Mouse (Mus musculus) midbrain, embryonic 16.5 days (tissue): ENCODE data around the gene Dpp8. TPM values are rescaled to one million over a fixed set of nuclear protein-coding genes. Genes with fewer than 3 reads are reported as not detected.

ENCODE experiments used
- ATAC-seq: fragments of 200-750 bp; cut with Nextera tagmentation; 2 replicates; pipeline ENCODE4 v1.8.0; 2017; ENCODE audit warnings: moderate TSS enrichment
- H3K27ac ChIP-seq: fragments of 300-500 bp; sonication (generic); 2 replicates; pipeline ENCODE4 v1.5.1; 2014; ENCODE audit warnings: mild to moderate bottlenecking, low read length, mixed read lengths
- H3K27me3 ChIP-seq: fragments of 300-500 bp; sonication (generic); 2 replicates; pipeline ENCODE4 v1.6.1; 2014; ENCODE audit warnings: low read depth, low read length, mixed read lengths; ENCODE audit not compliant: control insufficient read depth, insufficient read depth
- H3K36me3 ChIP-seq: fragments of 300-500 bp; sonication (generic); 2 replicates; pipeline ENCODE4 v1.6.1; 2014; ENCODE audit warnings: mild to moderate bottlenecking, low read length, moderate library complexity, mixed read lengths; ENCODE audit not compliant: control insufficient read depth, insufficient read depth
- H3K4me1 ChIP-seq: fragments of 300-500 bp; sonication (generic); 2 replicates; pipeline ENCODE4 v1.6.1; 2014; ENCODE audit warnings: mild to moderate bottlenecking, low read length, mixed read lengths; ENCODE audit not compliant: control insufficient read depth, insufficient read depth
- H3K4me2 ChIP-seq: fragments of 300-500 bp; sonication (generic); 2 replicates; pipeline ENCODE4 v1.6.1; 2014; ENCODE audit warnings: mild to moderate bottlenecking, low read length, mixed read lengths
- H3K4me3 ChIP-seq: fragments of 300-500 bp; sonication (generic); 2 replicates; pipeline ENCODE4 v1.5.1; 2014; ENCODE audit warnings: low read depth, mild to moderate bottlenecking, low read length, moderate library complexity, mixed read lengths
- H3K9ac ChIP-seq: fragments of 300-500 bp; sonication (generic); 2 replicates; pipeline ENCODE4 v1.6.1; 2014; ENCODE audit warnings: low read depth, low read length, mixed read lengths
- H3K9me3 ChIP-seq: fragments of 300-500 bp; sonication (generic); replicated peaks from 2 replicates; pipeline ENCODE4 v1.6.1; 2014; ENCODE audit warnings: mild to moderate bottlenecking, low read length, mixed read lengths; ENCODE audit not compliant: control insufficient read depth, poor library complexity, severe bottlenecking
- WGBS: fragments of 180-500 bp; shearing (Covaris S2); extraction: QIAGEN DNeasy Blood & Tissue Kit; methylation state at CpG from one replicate; pipeline ENCODE4 v1.1.7; 2014; 5-methylcytosine and 5-hydroxymethylcytosine counted together
- polyA plus RNA-seq: library from polyadenylated mRNA; unstranded; fragments of >200 nt; fragmentation: Nextera tagmentation; extraction: Ambion mirVana; gene quantifications from 2 replicates; pipeline ENCODE4 v1.2.1, GENCODE M21; 2015

Gene Dpp8
- polyA plus RNA-seq, 1 experiment from 2014 or later, result 39.3 TPM

DNA sequence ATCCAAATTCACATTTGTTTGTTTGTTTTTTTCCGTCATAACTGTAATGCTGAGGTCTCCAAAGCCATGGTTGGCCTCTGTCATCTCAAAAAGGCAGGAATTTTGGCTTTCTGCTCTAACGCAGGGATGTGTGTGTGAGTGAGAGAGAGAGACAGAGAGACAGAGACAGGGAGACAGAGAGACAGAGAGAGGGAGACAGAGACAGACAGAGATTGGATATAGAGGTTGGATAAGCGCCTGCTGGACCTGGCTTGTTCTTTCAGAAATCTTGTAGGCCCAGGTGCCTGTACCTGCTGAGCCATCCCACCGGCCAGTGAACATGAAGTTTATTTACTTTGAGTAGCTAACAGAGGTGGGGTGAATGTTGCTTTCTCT lies 333 bp upstream of the Dpp8 start:
- no peak for ATAC-seq
- H3K27ac ChIP-seq, result no peak overlapping the region
- no peaks in the 10 kb centered on the region for H3K27me3 ChIP-seq
- no peaks in the 10 kb centered on the region for H3K9me3 ChIP-seq
- no peak overlapping the region for H3K9ac ChIP-seq
- no peaks in the 10 kb centered on the region for H3K36me3 ChIP-seq
- H3K4me2 ChIP-seq, result no peak overlapping the region
- H3K4me3 ChIP-seq, result peak overlapping the region; percentile 98; the same call in 1 of the 2 replicates
- 36% methylated on average over 4 of the region's 4 CpGs for WGBS
- peaks cover 9% of the 10 kb centered on the region for H3K4me1 ChIP-seq

- Histone ChIP-seq H3K9ac (no peak overlapping the region), H3K9me3 (no peaks in the 10 kb centered on the region), H3K27me3 (no peaks in the 10 kb centered on the region), H3K36me3 (peaks cover 10% of the 10 kb centered on the region), H3K4me2 (no peak overlapping the region), H3K4me3 (no peak overlapping the region), H3K27ac (no peak overlapping the region), H3K4me1 (peaks cover 9% of the 10 kb centered on the region)
- ATAC-seq, result no peak
- 59% methylated on average over 1 of the region's 1 CpGs for WGBS
Observed at GRCm38 (mm10) chr9:65036456-65036855, 4.2 kb downstream of the Dpp8 start.

- H3K4me2 ChIP-seq, result no peak overlapping the region
- ATAC-seq, result no peak
- WGBS, result 83% methylated on average over 8 of the region's 8 CpGs
- H3K9ac ChIP-seq, result no peak overlapping the region
- H3K4me1 ChIP-seq, result peaks cover 9% of the 10 kb centered on the region
- H3K27ac ChIP-seq, result no peak overlapping the region
- H3K36me3 ChIP-seq, result peaks cover 12% of the 10 kb centered on the region
- no peak overlapping the region for H3K4me3 ChIP-seq
- H3K27me3 ChIP-seq, result no peaks in the 10 kb centered on the region
- H3K9me3 ChIP-seq, result no peaks in the 10 kb centered on the region
Observed at GRCm38 (mm10) chr9:65036861-65037260, 4.6 kb downstream of the Dpp8 start.

DNA sequence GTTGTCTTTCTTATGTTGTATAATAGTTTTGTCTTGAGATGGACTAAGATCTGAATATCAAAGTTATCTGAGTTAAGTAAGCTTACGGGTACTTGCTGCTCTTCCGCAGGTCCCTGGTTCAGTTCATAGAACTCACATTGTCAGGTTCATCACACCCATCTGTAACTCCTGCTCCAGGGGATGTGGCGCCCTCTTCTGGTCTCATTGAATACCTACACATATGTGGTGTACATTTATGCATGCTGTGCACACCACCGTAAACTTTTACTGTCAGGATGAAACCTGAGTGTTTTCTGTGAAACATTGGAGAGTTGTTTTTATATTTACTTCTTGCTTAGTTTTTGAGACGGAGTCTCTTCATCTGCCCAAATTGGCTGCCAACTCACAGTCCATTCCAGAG lies 9.2 kb downstream of the Dpp8 start:
- H3K9ac ChIP-seq, result no peak overlapping the region
- no peak for ATAC-seq
- WGBS, result 97% methylated on average over 5 of the region's 5 CpGs
- no peaks in the 10 kb centered on the region for H3K4me1 ChIP-seq
- H3K27me3 ChIP-seq, result no peaks in the 10 kb centered on the region
- no peaks in the 10 kb centered on the region for H3K9me3 ChIP-seq
- no peak overlapping the region for H3K4me2 ChIP-seq
- no peak overlapping the region for H3K4me3 ChIP-seq
- no peak overlapping the region for H3K27ac ChIP-seq
- peaks cover 23% of the 10 kb centered on the region for H3K36me3 ChIP-seq

GRCm38 (mm10) chr9:65046993-65047392 lies 14.8 kb downstream of the Dpp8 start:
- Histone ChIP-seq H3K4me2 (no peak overlapping the region), H3K36me3 (peaks cover 29% of the 10 kb centered on the region), H3K27me3 (no peaks in the 10 kb centered on the region), H3K4me1 (no peaks in the 10 kb centered on the region), H3K9ac (no peak overlapping the region), H3K4me3 (no peak overlapping the region), H3K9me3 (no peaks in the 10 kb centered on the region), H3K27ac (no peak overlapping the region)
- 95% methylated on average over 1 of the region's 1 CpGs for WGBS
- ATAC-seq, result no peak

GRCm38 (mm10) chr9:65049422-65049821 lies 17.2 kb downstream of the Dpp8 start:
- Histone ChIP-seq H3K4me2 (no peak overlapping the region), H3K9ac (no peak overlapping the region), H3K4me3 (no peak overlapping the region), H3K9me3 (no peaks in the 10 kb centered on the region), H3K27ac (no peak overlapping the region), H3K27me3 (no peaks in the 10 kb centered on the region), H3K4me1 (no peaks in the 10 kb centered on the region), H3K36me3 (peaks cover 35% of the 10 kb centered on the region)
- WGBS, result 96% methylated on average over 5 of the region's 5 CpGs
- ATAC-seq, result no peak

GRCm38 (mm10) chr9:65050981-65051380 lies 18.8 kb downstream of the Dpp8 start:
- H3K27ac ChIP-seq, result no peak overlapping the region
- no peak overlapping the region for H3K9ac ChIP-seq
- over 99% methylated on average over 3 of the region's 3 CpGs for WGBS
- H3K36me3 ChIP-seq, result peaks cover 43% of the 10 kb centered on the region
- ATAC-seq, result no peak
- no peak overlapping the region for H3K4me3 ChIP-seq
- H3K27me3 ChIP-seq, result no peaks in the 10 kb centered on the region
- H3K9me3 ChIP-seq, result no peaks in the 10 kb centered on the region
- H3K4me2 ChIP-seq, result no peak overlapping the region
- no peaks in the 10 kb centered on the region for H3K4me1 ChIP-seq

- no peak overlapping the region for H3K4me3 ChIP-seq
- no peak overlapping the region for H3K4me2 ChIP-seq
- H3K27me3 ChIP-seq, result no peaks in the 10 kb centered on the region
- ATAC-seq, result no peak
- peaks cover 32% of the 10 kb centered on the region for H3K36me3 ChIP-seq
- no peaks in the 10 kb centered on the region for H3K9me3 ChIP-seq
- H3K4me1 ChIP-seq, result no peaks in the 10 kb centered on the region
- H3K9ac ChIP-seq, result no peak overlapping the region
- H3K27ac ChIP-seq, result no peak overlapping the region
- WGBS, result 88% methylated on average over 7 of the region's 7 CpGs
Observed at GRCm38 (mm10) chr9:65064251-65064650, 32.0 kb downstream of the Dpp8 start.

DNA sequence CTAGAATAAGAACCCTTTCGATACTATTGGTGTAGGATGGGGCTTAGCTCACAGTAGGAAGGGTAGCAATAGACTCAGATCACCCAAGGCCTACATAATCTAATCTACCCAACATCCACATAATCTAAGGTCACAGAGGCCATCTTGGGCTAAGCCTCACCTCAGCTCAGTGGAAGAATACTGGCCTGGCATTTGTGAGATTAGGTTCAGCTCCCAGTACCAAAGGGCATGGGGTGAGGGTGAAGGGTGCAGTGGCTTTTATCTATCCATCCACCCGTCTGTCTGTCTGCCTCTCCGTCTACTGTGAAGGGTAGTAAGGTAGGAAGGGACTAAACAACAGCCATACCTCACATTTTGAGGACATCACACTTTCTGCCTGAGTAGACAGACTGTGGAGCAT lies 38.4 kb downstream of the Dpp8 start:
- no peak overlapping the region for H3K27ac ChIP-seq
- H3K4me2 ChIP-seq, result no peak overlapping the region
- H3K4me3 ChIP-seq, result no peak overlapping the region
- no peaks in the 10 kb centered on the region for H3K9me3 ChIP-seq
- no peaks in the 10 kb centered on the region for H3K27me3 ChIP-seq
- H3K36me3 ChIP-seq, result peaks cover 28% of the 10 kb centered on the region
- WGBS, result 90% methylated on average over 3 of the region's 3 CpGs
- no peaks in the 10 kb centered on the region for H3K4me1 ChIP-seq
- H3K9ac ChIP-seq, result no peak overlapping the region
- no peak for ATAC-seq

GRCm38 (mm10) chr9:65073555-65073954 lies 41.3 kb downstream of the Dpp8 start:
- Histone ChIP-seq H3K36me3 (peaks cover 27% of the 10 kb centered on the region), H3K27ac (no peak overlapping the region), H3K4me3 (no peak overlapping the region), H3K27me3 (no peaks in the 10 kb centered on the region), H3K9ac (no peak overlapping the region), H3K9me3 (no peaks in the 10 kb centered on the region), H3K4me1 (no peaks in the 10 kb centered on the region), H3K4me2 (no peak overlapping the region)
- no peak for ATAC-seq
- WGBS, result 65% methylated on average over 9 of the region's 9 CpGs
